Mouse (Mus musculus): ENCODE results near the gene Dido1. TPM values are rescaled to one million over a fixed set of nuclear protein-coding genes. Genes with fewer than 3 reads are reported as not detected.
A peak's percentile ranks its signal among the peaks of the same experiment; 100 is the strongest.

Dido1 gene
- polyA plus RNA-seq, 1 experiment from 2014 or later: 29.6 TPM

- H3K36me3 ChIP-seq: 0 out of 2 replicates have a peak, but pooled peaks cover 3% of the 10 kb centered on the region
- peak overlapping the region; percentile 94 for H3K27ac ChIP-seq (replicated peaks)
- no peaks in the 10 kb centered on the region for H3K27me3 ChIP-seq
- under 1% methylated on average over 66 of the region's 66 CpGs for WGBS
- peak overlapping the region; percentile 55 for H3K4me3 ChIP-seq
- ATAC-seq (replicated peaks): peak; percentile 97
- peak overlapping the region; percentile 95 for H3K4me2 ChIP-seq (replicated peaks)
- H3K4me1 ChIP-seq: peaks cover 38% of the 10 kb centered on the region
- peak overlapping the region; percentile 93 for H3K9ac ChIP-seq (replicated peaks)
- no peaks in the 10 kb centered on the region for H3K9me3 ChIP-seq
These were observed 7.8 kb downstream of the Dido1 start for GRCm38 (mm10) chr2:180701767-180702621.

GRCm38 (mm10) chr2:180701053-180701766 lies 8.6 kb downstream of the Dido1 start:
- peak overlapping the region; percentile 55 for H3K4me3 ChIP-seq
- peak overlapping the region; percentile 93 for H3K9ac ChIP-seq (replicated peaks)
- peaks cover 42% of the 10 kb centered on the region for H3K4me1 ChIP-seq
- no peaks in the 10 kb centered on the region for H3K27me3 ChIP-seq
- 0 out of 2 replicates have a peak, but pooled peaks cover 3% of the 10 kb centered on the region for H3K36me3 ChIP-seq
- H3K4me2 ChIP-seq (replicated peaks): peak overlapping the region; percentile 95
- H3K9me3 ChIP-seq: no peaks in the 10 kb centered on the region
- ATAC-seq (replicated peaks): peak; percentile 42
- WGBS: 5% methylated on average over 26 of the region's 26 CpGs
- H3K27ac ChIP-seq (replicated peaks): peak overlapping the region; percentile 94

- 76% methylated on average over 5 of the region's 5 CpGs for WGBS
- Histone ChIP-seq H3K4me1 (peaks cover 45% of the 10 kb centered on the region), H3K4me2 (replicated peaks) (peak overlapping the region; percentile 95), H3K9ac (replicated peaks) (peak overlapping the region; percentile 93), H3K27me3 (no peaks in the 10 kb centered on the region), H3K36me3 (no peaks in the 10 kb centered on the region), H3K27ac (replicated peaks) (no peak overlapping the region), H3K4me3 (peak overlapping the region; percentile 55), H3K9me3 (no peaks in the 10 kb centered on the region)
- ATAC-seq (replicated peaks): no peak
These were observed 9.3 kb downstream of the Dido1 start for GRCm38 (mm10) chr2:180700457-180700856.

GRCm38 (mm10) chr2:180695176-180695575 lies 14.6 kb downstream of the Dido1 start:
- no peak overlapping the region for H3K27ac ChIP-seq (replicated peaks)
- no peaks in the 10 kb centered on the region for H3K9me3 ChIP-seq
- peaks cover 41% of the 10 kb centered on the region for H3K4me1 ChIP-seq
- H3K9ac ChIP-seq (replicated peaks): no peak overlapping the region
- H3K4me3 ChIP-seq: no peak overlapping the region
- ATAC-seq (replicated peaks): no peak
- H3K36me3 ChIP-seq: peaks cover 6% of the 10 kb centered on the region
- H3K27me3 ChIP-seq: no peaks in the 10 kb centered on the region
- WGBS: 53% methylated on average over 2 of the region's 2 CpGs
- H3K4me2 ChIP-seq (replicated peaks): no peak overlapping the region

- Histone ChIP-seq H3K36me3 (peaks cover 32% of the 10 kb centered on the region), H3K4me2 (replicated peaks) (no peak overlapping the region), H3K9me3 (no peaks in the 10 kb centered on the region), H3K4me3 (no peak overlapping the region), H3K27me3 (no peaks in the 10 kb centered on the region), H3K9ac (replicated peaks) (no peak overlapping the region), H3K4me1 (peaks cover 28% of the 10 kb centered on the region), H3K27ac (replicated peaks) (peak overlapping the region; percentile 25)
- 0 out of 2 replicates have a peak, but pooled peaks have one; percentile 46 for ATAC-seq (replicated peaks)
- WGBS: 0% methylated on average over 1 of the region's 1 CpGs
These were observed 17.2 kb downstream of the Dido1 start for GRCm38 (mm10) chr2:180692630-180693029.

- ATAC-seq (replicated peaks): no peak
- no peak overlapping the region for H3K4me2 ChIP-seq (replicated peaks)
- no peak overlapping the region for H3K9ac ChIP-seq (replicated peaks)
- no peaks in the 10 kb centered on the region for H3K9me3 ChIP-seq
- 91% methylated on average over 5 of the region's 5 CpGs for WGBS
- no peaks in the 10 kb centered on the region for H3K27me3 ChIP-seq
- peaks cover 60% of the 10 kb centered on the region for H3K36me3 ChIP-seq
- no peak overlapping the region for H3K4me3 ChIP-seq
- peaks cover 15% of the 10 kb centered on the region for H3K4me1 ChIP-seq
- no peak overlapping the region for H3K27ac ChIP-seq (replicated peaks)
These were observed 20.0 kb downstream of the Dido1 start for GRCm38 (mm10) chr2:180689841-180690240.

GRCm38 (mm10) chr2:180684031-180684430 lies 25.8 kb downstream of the Dido1 start:
- Histone ChIP-seq H3K36me3 (peaks cover 87% of the 10 kb centered on the region), H3K9me3 (no peaks in the 10 kb centered on the region), H3K9ac (replicated peaks) (no peak overlapping the region), H3K27me3 (no peaks in the 10 kb centered on the region), H3K4me3 (no peak overlapping the region), H3K4me1 (no peaks in the 10 kb centered on the region), H3K27ac (replicated peaks) (no peak overlapping the region), H3K4me2 (replicated peaks) (no peak overlapping the region)
- no peak for ATAC-seq (replicated peaks)
- 93% methylated on average over 4 of the region's 4 CpGs for WGBS

DNA sequence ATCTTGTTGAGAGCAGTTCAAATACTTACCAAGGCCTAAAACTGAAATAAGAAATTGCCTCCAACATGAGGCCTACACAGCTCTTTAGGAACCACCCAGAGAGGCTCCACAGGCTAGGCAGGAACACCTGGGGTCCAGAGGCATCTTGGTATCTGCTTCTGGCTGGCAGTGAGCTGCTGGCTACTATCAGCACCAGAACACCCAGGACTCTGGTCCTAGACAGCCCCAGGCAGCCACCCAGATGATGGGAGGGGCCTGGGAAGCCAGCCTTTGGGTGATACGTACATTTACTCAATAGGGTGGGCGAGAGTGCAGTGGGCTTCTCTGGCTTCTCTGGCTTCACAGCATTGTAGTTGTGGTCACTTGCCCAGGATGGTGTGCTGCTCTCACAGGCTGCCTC lies 26.3 kb downstream of the Dido1 start:
- Histone ChIP-seq H3K27me3 (no peaks in the 10 kb centered on the region), H3K4me1 (no peaks in the 10 kb centered on the region), H3K4me2 (replicated peaks) (no peak overlapping the region), H3K4me3 (no peak overlapping the region), H3K9ac (replicated peaks) (no peak overlapping the region), H3K36me3 (peaks cover 82% of the 10 kb centered on the region), H3K27ac (replicated peaks) (no peak overlapping the region), H3K9me3 (no peaks in the 10 kb centered on the region)
- 75% methylated on average over 2 of the region's 2 CpGs for WGBS
- ATAC-seq (replicated peaks): no peak

GRCm38 (mm10) chr2:180681225-180681624 lies 28.6 kb downstream of the Dido1 start:
- H3K4me1 ChIP-seq: no peaks in the 10 kb centered on the region
- H3K9me3 ChIP-seq: no peaks in the 10 kb centered on the region
- peaks cover 59% of the 10 kb centered on the region for H3K36me3 ChIP-seq
- no peak overlapping the region for H3K27ac ChIP-seq (replicated peaks)
- no peak overlapping the region for H3K9ac ChIP-seq (replicated peaks)
- ATAC-seq (replicated peaks): no peak
- no peak overlapping the region for H3K4me3 ChIP-seq
- H3K4me2 ChIP-seq (replicated peaks): no peak overlapping the region
- H3K27me3 ChIP-seq: no peaks in the 10 kb centered on the region
- 72% methylated on average over 2 of the region's 2 CpGs for WGBS

GRCm38 (mm10) chr2:180678609-180679140 lies 31.1 kb downstream of the Dido1 start:
- WGBS: 24% methylated on average over 4 of the region's 4 CpGs
- Histone ChIP-seq H3K9ac (replicated peaks) (no peak overlapping the region), H3K4me1 (no peaks in the 10 kb centered on the region), H3K9me3 (no peaks in the 10 kb centered on the region), H3K27ac (replicated peaks) (no peak overlapping the region), H3K4me2 (replicated peaks) (no peak overlapping the region), H3K4me3 (no peak overlapping the region), H3K27me3 (no peaks in the 10 kb centered on the region), H3K36me3 (peaks cover 47% of the 10 kb centered on the region)
- ATAC-seq (replicated peaks): peak; percentile 69; the same call in 1 of the 2 replicates

GRCm38 (mm10) chr2:180676706-180677105 lies 33.1 kb downstream of the Dido1 start:
- Histone ChIP-seq H3K9me3 (no peaks in the 10 kb centered on the region), H3K27me3 (no peaks in the 10 kb centered on the region), H3K4me2 (replicated peaks) (no peak overlapping the region), H3K9ac (replicated peaks) (no peak overlapping the region), H3K27ac (replicated peaks) (no peak overlapping the region), H3K4me3 (no peak overlapping the region), H3K4me1 (no peaks in the 10 kb centered on the region), H3K36me3 (peaks cover 47% of the 10 kb centered on the region)
- WGBS: 90% methylated on average over 2 of the region's 2 CpGs
- no peak for ATAC-seq (replicated peaks)

DNA sequence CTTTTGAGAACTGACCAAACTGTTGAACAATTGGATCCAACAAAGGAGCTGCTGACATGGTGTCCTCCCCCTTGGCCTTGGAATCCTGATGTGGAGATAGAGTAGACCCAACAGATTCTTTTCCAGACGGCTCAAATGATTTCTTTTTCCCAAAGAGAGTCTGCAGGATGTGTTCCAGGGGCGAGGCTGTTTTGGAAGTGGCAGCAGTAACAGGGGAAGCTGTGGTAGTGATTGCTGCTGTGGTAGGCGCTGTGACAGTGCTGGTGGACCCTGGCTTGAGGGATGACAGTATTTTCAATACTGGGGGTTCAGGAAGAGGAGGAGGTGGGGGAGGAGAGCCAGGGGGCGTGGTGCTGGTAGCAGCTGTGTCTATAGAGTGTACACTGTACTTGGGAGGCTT lies 47.8 kb downstream of the Dido1 start:
- no peak for ATAC-seq (replicated peaks)
- Histone ChIP-seq H3K27me3 (no peaks in the 10 kb centered on the region), H3K27ac (replicated peaks) (no peak overlapping the region), H3K9me3 (no peaks in the 10 kb centered on the region), H3K4me3 (no peak overlapping the region), H3K4me1 (peaks cover 7% of the 10 kb centered on the region), H3K9ac (replicated peaks) (no peak overlapping the region), H3K4me2 (replicated peaks) (no peak overlapping the region), H3K36me3 (peaks cover 38% of the 10 kb centered on the region)
- 90% methylated on average over 4 of the region's 4 CpGs for WGBS
